ENCODE assay signal across 11 mouse cellular contexts in the genomic region with DNA sequence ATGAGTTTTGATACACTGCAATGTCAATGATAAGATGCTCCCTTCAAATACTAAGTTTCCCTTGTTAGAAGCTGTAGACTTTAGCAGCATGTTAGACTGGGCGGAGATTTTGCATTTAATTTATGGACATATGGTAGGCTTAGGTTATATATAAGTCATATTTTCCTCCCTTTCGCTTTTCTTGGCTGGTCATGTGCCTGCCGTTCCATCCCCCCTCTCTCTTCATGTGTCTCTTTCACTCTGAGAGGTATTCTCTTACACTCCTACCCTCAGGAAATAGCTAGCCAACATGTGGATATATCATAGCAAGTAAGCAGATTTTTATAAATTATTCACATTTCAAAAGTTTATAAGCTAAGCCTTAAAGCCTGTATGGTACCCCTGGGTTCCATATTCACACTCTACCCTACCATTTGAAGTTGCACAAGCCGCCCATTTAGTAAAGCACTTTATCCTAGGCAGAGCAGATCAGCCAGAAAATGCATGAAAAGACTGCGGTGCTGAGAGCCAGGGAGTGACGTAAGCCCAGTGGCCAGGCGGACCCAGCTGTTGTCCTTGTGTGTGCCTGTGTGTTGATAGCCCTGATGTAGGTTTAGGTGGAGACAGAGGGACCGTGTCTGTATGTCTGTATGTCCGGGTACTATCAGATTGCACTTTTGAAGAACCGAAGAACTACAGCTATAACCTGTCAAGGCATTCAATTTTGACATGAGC.
DNase-seq lines count a peak whose midpoint lies in the region; ATAC-seq and TF ChIP-seq lines count a peak whose summit lies in the region.
"Had no signal": no experiment of that assay in that cellular context is flagged by ENCODE, and none has a peak within 500 bp of the region (broad histone marks: within the 10 kb centered on the region; RNA-seq: fewer than 3 reads in every experiment).

No protein-coding gene starts in this region.

- no peak for ATAC-seq in heart, embryonic 12.5 days (ENCODE audit: insufficient number of reproducible peaks, low FRiP score)
- ATAC-seq in limb, embryonic 13.5 days (ENCODE audit: low FRiP score, low read depth), result peak; percentile 83
- no peak for ATAC-seq in stomach, postnatal 0 days (ENCODE audit: low FRiP score, low TSS enrichment)
- ATAC-seq: Patski had no signal

- no peak overlapping the region for H3K4me3 ChIP-seq in heart, embryonic 12.5 days
- H3K4me3 ChIP-seq in limb, embryonic 13.5 days, result no peak overlapping the region
- H3K4me3 ChIP-seq in stomach, postnatal 0 days (ENCODE audit: low read depth, low read length), result no peak overlapping the region
- H3K4me3 ChIP-seq: hindbrain, embryonic 15.5 days had no signal

- TF ChIP-seq EP300 in stomach, postnatal 0 days (optimal IDR thresholded peaks at IDR 0.05), result no peak

- 68% methylated on average over 10 of the region's 10 CpGs for WGBS in heart, embryonic 12.5 days
- 56% methylated on average over 10 of the region's 10 CpGs for WGBS in limb, embryonic 13.5 days
- WGBS in stomach, postnatal 0 days, result 79% methylated on average over 10 of the region's 10 CpGs

- DNase-seq in heart, adult 18-20 months, result peak; percentile 74 to 81
- DNase-seq in gastrocnemius, adult 18-20 months (ENCODE audit: low spot score), result peak; percentile 48
- peak; percentile 36 for DNase-seq in heart, postnatal 25 days (ENCODE audit: low spot score)
- DNase-seq in cerebellum, postnatal 10 days, result no peak
- no peak for DNase-seq in right cerebral cortex, adult 18-20 months
- DNase-seq in stomach, postnatal 0 days (ENCODE audit: low spot score), result no peak

- H3K9me3 ChIP-seq in heart, embryonic 12.5 days (replicated peaks), result no peaks in the 10 kb centered on the region
- no peaks in the 10 kb centered on the region for H3K9me3 ChIP-seq in limb, embryonic 13.5 days
- H3K9me3 ChIP-seq in stomach, postnatal 0 days (ENCODE audit: control insufficient read depth, low read length), result no peaks in the 10 kb centered on the region
- H3K9me3 ChIP-seq: hindbrain, embryonic 15.5 days had no signal

- H3K4me1 ChIP-seq in heart, embryonic 12.5 days (replicated peaks), result no peaks in the 10 kb centered on the region
- H3K4me1 ChIP-seq in limb, embryonic 13.5 days, result peaks cover 11% of the 10 kb centered on the region
- H3K4me1 ChIP-seq in stomach, postnatal 0 days (replicated peaks; ENCODE audit: control insufficient read depth, insufficient read depth), result no peaks in the 10 kb centered on the region
- H3K4me1 ChIP-seq: hindbrain, embryonic 15.5 days had no signal

- intact Hi-C loops in heart, postnatal 25 days (cut with DNase I), result loop anchor here (10.0 kb wide), 1 partner anchor 237 kb away; no protein-coding TSS in a partner anchor

- no peak overlapping the region for H3K27ac ChIP-seq in heart, embryonic 12.5 days (ENCODE audit: poor library complexity, severe bottlenecking)
- H3K27ac ChIP-seq in limb, embryonic 13.5 days, result no peak overlapping the region
- H3K27ac ChIP-seq in stomach, postnatal 0 days (replicated peaks), result no peak overlapping the region
- H3K27ac ChIP-seq: hindbrain, embryonic 15.5 days; macrophage had no signal

- H3K4me2 ChIP-seq in heart, embryonic 12.5 days, result no peak overlapping the region
- H3K4me2 ChIP-seq in limb, embryonic 13.5 days (replicated peaks), result 0 out of 2 replicates have a peak overlapping the region, but pooled peaks have one; percentile 36
- H3K4me2 ChIP-seq in stomach, postnatal 0 days (replicated peaks; ENCODE audit: low read depth), result no peak overlapping the region
- H3K4me2 ChIP-seq: hindbrain, embryonic 15.5 days had no signal

- no peak overlapping the region for H3K9ac ChIP-seq in heart, embryonic 12.5 days
- no peak overlapping the region for H3K9ac ChIP-seq in limb, embryonic 13.5 days
- H3K9ac ChIP-seq in stomach, postnatal 0 days (ENCODE audit: low read length), result no peak overlapping the region
- H3K9ac ChIP-seq: hindbrain, embryonic 15.5 days had no signal

- no peaks in the 10 kb centered on the region for H3K27me3 ChIP-seq in heart, embryonic 12.5 days (replicated peaks)
- H3K27me3 ChIP-seq in limb, embryonic 13.5 days, result no peaks in the 10 kb centered on the region
- H3K27me3 ChIP-seq in stomach, postnatal 0 days (ENCODE audit: control insufficient read depth, insufficient read depth, low read length), result no peaks in the 10 kb centered on the region
- H3K27me3 ChIP-seq: hindbrain, embryonic 15.5 days; Patski had no signal

- no peak for TF ChIP-seq CTCF in stomach, postnatal 0 days (IDR thresholded peaks at IDR 0.05; ENCODE audit: low read depth)

- H3K36me3 ChIP-seq in heart, embryonic 12.5 days, result no peaks in the 10 kb centered on the region
- no peaks in the 10 kb centered on the region for H3K36me3 ChIP-seq in limb, embryonic 13.5 days
- H3K36me3 ChIP-seq in stomach, postnatal 0 days (ENCODE audit: control insufficient read depth, insufficient read depth, low read length), result no peaks in the 10 kb centered on the region
- H3K36me3 ChIP-seq: hindbrain, embryonic 15.5 days had no signal

Comparison
In these comparisons a context has a peak if more than half of its experiments do, and no peak if none do; other contexts are left out.
1. DNase-seq: peak in heart, adult 18-20 months (2 of 2), gastrocnemius, adult 18-20 months (single experiment) and heart, postnatal 25 days (single experiment); none in cerebellum, postnatal 10 days (0 of 2), right cerebral cortex, adult 18-20 months (single experiment) and stomach, postnatal 0 days (single experiment).